Mouse (Mus musculus) erythroblast, embryonic 14.5 days (primary cell): Measurements from ENCODE around the gene Pawr.

ENCODE experiments used
- GATA1 ChIP-seq: IDR thresholded peaks from 2 replicates; pipeline ENCODE4 v1.6.1; 2012; ENCODE audit warnings: low read length, inconsistent platforms, mixed read lengths
- TAL1 ChIP-seq: IDR thresholded peaks from 3 replicates; pipeline ENCODE4 v1.6.1; 2012; ENCODE audit warnings: low read length, inconsistent platforms, mixed read lengths

DNA sequence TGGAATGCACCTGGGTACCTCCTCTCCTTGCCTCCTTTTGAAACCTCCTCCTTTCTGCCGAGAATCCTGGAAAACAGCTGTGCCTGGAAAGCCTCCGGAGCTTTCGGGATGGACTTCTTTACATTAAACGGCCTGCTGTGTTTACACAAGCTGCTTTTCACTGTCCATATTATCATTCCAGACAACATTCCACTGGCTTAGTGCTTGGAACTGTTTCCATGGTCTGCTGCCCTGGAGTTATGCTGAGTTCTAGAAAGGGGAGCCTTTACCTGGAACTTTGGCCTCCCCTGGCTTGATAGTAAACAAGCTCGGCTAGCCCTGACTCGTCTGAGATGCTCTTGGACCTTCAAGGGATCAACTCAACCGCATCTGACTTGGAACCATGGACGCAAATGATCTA, 104.4 kb downstream of the Pawr start:
- TF ChIP-seq TAL1 = no peak
- no peak for TF ChIP-seq GATA1
